Mouse (Mus musculus): ENCODE measurements around the gene Rfx8. TPM values are rescaled to one million over a fixed set of nuclear protein-coding genes. Genes with fewer than 3 reads are reported as not detected.

Rfx8 gene
- polyA plus RNA-seq (2015; fragmentation: Nextera tagmentation; extraction: Ambion mirVana), result 0.59 and 0.67 TPM in 2 replicates

DNA sequence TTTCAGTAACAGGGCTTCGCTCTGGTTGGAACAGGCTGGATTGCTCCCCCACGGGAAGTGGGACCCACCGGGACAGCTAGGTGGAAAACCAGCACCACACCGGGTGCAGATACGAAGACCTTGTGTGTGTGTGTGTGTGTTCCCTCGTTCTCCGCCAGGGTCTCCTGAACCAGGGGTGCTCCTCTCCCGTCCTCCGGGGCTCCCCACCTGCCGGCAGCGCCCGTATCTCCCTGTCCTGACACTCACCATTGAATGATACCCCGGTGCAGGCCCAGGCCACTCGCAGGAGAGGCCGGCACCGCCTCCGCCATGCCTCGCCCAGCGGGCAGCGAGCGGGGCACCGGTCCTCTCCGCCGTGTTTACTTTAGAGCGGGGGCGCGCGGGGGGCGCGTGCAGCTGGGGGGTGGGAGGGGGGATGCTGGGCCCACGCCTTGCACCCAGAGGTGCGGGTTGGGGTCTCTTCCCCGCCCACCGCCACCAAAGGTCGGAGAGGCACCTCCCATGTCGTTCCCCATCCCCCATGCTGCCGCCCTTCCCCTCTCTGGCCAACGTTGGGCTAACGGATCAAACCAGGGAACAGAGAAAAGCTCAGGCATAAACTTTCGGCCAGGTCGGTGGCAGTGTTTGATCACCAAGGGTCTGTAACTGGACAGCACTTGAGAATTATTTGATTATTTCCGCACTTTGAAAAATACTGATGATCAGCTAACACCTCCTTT, at the start of gene Rfx8:
TSS of gene Rfx8 (minus strand) at position 366 of the 719 bp plus-strand sequence.
- H3K4me3 ChIP-seq, result peak within 1 kb of the TSS; percentile 67
- H3K4me1 ChIP-seq, result peaks cover 31% of the 10 kb centered on the region
- H3K27ac ChIP-seq (replicated peaks), result peak within 1 kb of the TSS; percentile 74
- no peaks in the 10 kb centered on the region for H3K27me3 ChIP-seq (replicated peaks)
- peak within 1 kb of the TSS; percentile 89 for H3K4me2 ChIP-seq
- no peaks in the 10 kb centered on the region for H3K36me3 ChIP-seq
- WGBS, result 2% methylated on average over 42 of the region's 42 CpGs
- H3K9me3 ChIP-seq, result no peaks in the 10 kb centered on the region
- H3K9ac ChIP-seq, result peak within 1 kb of the TSS; percentile 87
- ATAC-seq (ENCODE audit: extremely low read depth, insufficient number of reproducible peaks, low FRiP score, low TSS enrichment), result peak; percentile 58

DNA sequence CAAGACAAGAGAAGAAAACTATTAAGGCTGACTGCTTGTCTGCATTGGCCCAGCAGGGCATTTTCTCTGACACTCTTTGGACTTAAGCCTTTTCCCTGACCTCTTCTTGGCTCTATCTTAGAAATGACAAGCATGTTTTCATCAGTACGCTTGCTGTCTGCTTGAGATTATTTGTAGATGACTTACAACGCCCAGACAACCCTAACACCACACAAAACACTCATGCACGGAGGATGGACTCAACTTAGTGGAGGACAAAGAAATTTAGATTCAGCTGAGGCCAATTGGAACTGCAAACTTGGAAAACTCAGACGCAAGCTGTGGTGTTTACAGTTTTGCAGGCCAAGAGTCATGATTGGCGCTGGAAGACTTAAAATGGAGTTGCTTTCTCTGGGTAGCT, 49.6 kb upstream of the Rfx8 start:
- 0 out of 2 replicates have a peak, but pooled peaks cover 3% of the 10 kb centered on the region for H3K9me3 ChIP-seq
- no peak overlapping the region for H3K9ac ChIP-seq
- 44% methylated on average over 5 of the region's 5 CpGs for WGBS
- H3K27ac ChIP-seq (replicated peaks), result no peak overlapping the region
- H3K27me3 ChIP-seq (replicated peaks), result no peaks in the 10 kb centered on the region
- H3K4me2 ChIP-seq, result no peak overlapping the region
- no peaks in the 10 kb centered on the region for H3K36me3 ChIP-seq
- H3K4me3 ChIP-seq, result no peak overlapping the region
- H3K4me1 ChIP-seq, result peaks cover 17% of the 10 kb centered on the region
- ATAC-seq (ENCODE audit: extremely low read depth, insufficient number of reproducible peaks, low FRiP score, low TSS enrichment), result no peak

DNA sequence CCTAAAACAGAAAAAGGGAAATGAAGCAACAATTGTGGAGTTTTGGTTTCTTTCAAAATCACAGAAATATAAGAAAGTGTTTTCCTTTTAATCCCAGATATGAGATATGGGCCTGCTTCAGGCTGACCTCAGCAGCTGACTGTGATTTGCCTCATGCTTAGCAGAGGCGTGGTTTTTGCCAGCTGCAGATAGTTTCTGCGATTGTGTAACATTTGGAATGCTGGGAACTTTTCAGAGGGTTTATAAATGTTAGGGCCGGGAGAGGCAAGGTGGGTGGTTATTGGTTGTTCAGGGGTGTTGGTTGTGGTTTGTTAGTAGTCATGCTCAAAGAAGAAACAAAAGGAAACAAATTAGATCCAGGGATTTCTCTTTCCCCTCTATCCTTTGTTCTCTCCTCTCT, 47.2 kb upstream of the Rfx8 start:
- Histone ChIP-seq H3K4me1 (peaks cover 17% of the 10 kb centered on the region), H3K9ac (no peak overlapping the region), H3K4me3 (no peak overlapping the region), H3K27me3 (replicated peaks) (no peaks in the 10 kb centered on the region), H3K4me2 (no peak overlapping the region), H3K36me3 (no peaks in the 10 kb centered on the region), H3K9me3 (0 out of 2 replicates have a peak, but pooled peaks cover 3% of the 10 kb centered on the region), H3K27ac (replicated peaks) (no peak overlapping the region)
- 72% methylated on average over 3 of the region's 3 CpGs for WGBS
- no peak for ATAC-seq (ENCODE audit: extremely low read depth, insufficient number of reproducible peaks, low FRiP score, low TSS enrichment)

DNA sequence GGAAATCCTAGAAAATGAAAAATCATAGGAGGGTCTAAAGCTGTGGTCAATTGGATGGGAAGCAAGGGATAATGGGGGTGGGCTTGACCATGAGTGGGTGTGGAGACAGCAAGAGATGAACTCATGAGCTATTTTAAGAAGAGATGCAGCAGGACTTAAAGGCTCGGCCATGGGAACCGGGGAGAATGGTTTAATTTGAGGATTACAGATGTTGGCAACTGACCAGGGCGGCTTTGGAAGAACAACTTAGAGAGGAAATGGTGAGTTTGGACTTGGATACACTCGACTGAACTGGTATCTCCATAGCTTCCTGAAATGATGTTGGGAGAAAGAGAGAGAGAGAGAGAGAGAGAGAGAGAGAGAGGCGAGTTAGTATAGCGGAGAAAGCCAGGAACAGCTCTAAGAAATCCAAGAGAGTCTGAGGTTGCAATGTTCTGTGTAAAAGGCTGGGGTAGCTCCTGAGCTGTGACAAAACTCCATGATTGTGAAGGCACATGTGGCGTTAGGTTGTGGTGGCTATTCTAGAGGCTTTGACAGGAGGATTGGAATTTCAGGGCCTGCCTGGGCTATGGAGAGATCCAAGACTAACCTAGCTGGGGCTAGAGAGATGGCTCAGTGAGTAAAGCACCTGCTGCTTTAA, 45.2 kb upstream of the Rfx8 start:
- Histone ChIP-seq H3K36me3 (no peaks in the 10 kb centered on the region), H3K4me3 (no peak overlapping the region), H3K9me3 (0 out of 2 replicates have a peak, but pooled peaks cover 3% of the 10 kb centered on the region), H3K4me2 (no peak overlapping the region), H3K9ac (no peak overlapping the region), H3K27me3 (replicated peaks) (no peaks in the 10 kb centered on the region), H3K27ac (replicated peaks) (0 out of 2 replicates have a peak overlapping the region, but pooled peaks have one; percentile 36), H3K4me1 (peaks cover 25% of the 10 kb centered on the region)
- 0 out of 2 replicates have a peak, but pooled peaks have one; percentile 28 for ATAC-seq (ENCODE audit: extremely low read depth, insufficient number of reproducible peaks, low FRiP score, low TSS enrichment)
- WGBS, result 53% methylated on average over 7 of the region's 7 CpGs

DNA sequence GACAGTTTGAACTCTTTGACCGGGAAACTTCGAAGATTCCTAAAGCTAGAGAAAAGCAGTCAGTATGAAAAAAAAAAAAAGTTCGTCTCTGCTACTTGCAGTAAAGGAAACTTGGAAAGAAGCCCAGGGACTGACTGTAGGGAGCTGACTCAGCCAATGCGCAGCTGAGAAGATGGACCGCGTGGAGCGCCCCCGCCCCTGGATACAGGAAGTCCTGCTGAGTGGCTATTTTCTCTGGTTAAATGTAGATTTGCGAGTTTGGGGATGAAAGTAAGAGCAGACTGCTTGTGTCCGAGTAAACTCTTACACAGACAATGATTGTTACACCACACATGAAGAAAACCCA, 41.2 kb upstream of the Rfx8 start:
- WGBS, result 3% methylated on average over 10 of the region's 10 CpGs
- ATAC-seq (ENCODE audit: extremely low read depth, insufficient number of reproducible peaks, low FRiP score, low TSS enrichment), result peak; percentile 65; the same call in 1 of the 2 replicates

DNA sequence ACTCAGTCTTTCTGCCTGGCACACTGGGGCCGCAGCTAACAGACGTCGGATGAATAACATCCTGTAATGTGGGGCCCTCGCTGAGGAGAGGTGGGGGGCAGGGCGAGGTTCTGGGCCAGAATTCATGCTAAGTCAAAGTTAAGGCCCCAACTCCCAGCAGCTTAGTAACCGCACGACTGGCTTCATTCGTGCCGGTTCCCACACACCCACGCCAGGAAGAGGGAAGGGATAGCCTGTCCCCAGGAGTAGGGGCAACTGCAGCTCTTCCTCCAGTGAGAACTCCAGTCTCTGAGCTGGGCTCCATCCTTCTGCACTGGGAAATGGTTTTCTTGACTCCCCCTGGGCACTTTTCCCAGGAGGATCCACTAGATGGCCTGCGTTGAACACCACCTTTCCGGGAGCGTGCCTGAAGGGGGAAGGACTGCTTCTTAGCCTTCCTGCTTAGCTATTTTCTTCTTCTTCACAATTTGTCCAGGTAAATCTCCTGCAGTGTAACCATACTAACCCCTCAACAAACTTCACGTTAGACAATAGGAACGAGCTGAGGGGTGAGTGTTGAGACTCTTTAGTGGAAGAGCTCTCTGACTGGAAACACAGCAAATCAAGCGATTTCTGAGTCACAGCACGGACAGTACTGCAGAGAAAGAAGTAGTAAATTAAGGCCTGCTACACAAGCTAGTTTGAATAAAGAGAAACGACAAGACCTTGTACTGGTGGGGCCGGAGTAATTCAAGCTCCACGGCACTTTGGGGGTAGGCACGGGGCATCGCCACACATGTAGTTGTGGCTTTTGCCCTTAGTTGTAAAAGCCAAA, 40.6 kb upstream of the Rfx8 start:
- peak overlapping the region; percentile 76 for H3K9ac ChIP-seq
- H3K9me3 ChIP-seq, result no peaks in the 10 kb centered on the region
- no peaks in the 10 kb centered on the region for H3K36me3 ChIP-seq
- H3K4me1 ChIP-seq, result peaks cover 61% of the 10 kb centered on the region
- WGBS, result 6% methylated on average over 22 of the region's 22 CpGs
- H3K27me3 ChIP-seq (replicated peaks), result no peaks in the 10 kb centered on the region
- H3K4me3 ChIP-seq, result peak overlapping the region; percentile 45
- ATAC-seq (ENCODE audit: extremely low read depth, insufficient number of reproducible peaks, low FRiP score, low TSS enrichment), result no peak
- H3K27ac ChIP-seq (replicated peaks), result peak overlapping the region; percentile 94
- peak overlapping the region; percentile 75 for H3K4me2 ChIP-seq

More for the DNA sequence above, 41.2 kb upstream of the Rfx8 start:
- H3K36me3 ChIP-seq, result no peaks in the 10 kb centered on the region
- H3K4me3 ChIP-seq, result peak overlapping the region; percentile 45
- H3K9ac ChIP-seq, result peak overlapping the region; percentile 76
- H3K4me2 ChIP-seq, result peak overlapping the region; percentile 75
- no peaks in the 10 kb centered on the region for H3K9me3 ChIP-seq
- H3K27me3 ChIP-seq (replicated peaks), result no peaks in the 10 kb centered on the region
- H3K4me1 ChIP-seq, result peaks cover 60% of the 10 kb centered on the region
- peak overlapping the region; percentile 94 for H3K27ac ChIP-seq (replicated peaks)

DNA sequence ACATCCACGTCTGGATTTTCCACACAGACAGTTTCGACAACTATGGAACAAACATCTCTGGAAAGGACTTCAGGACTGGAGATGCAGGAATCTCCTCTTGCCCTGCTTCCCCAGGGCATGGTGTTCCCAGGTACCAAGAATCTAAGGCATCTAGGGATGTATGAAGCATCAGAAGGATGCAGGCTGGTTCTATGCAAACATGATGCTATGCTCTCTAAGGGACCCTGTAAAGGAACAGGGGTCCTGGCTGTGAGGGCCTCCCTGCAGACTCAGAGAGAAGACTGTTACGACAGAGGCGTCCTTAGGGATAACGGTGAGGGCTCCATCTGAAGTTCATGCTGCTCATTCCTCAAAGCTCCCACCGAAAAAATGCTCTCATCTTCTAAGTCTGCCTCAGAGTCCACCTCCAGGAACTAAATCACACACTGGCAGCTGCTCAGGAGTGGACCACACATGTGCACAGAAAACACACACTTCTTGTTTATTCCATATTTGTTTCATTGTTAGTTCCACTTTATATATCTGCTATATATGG, 39.5 kb upstream of the Rfx8 start:
- H3K27ac ChIP-seq (replicated peaks), result peak overlapping the region; percentile 29
- peak overlapping the region; percentile 24; the same call in 1 of the 2 replicates for H3K9ac ChIP-seq
- WGBS, result 68% methylated on average over 6 of the region's 6 CpGs
- H3K9me3 ChIP-seq, result no peaks in the 10 kb centered on the region
- H3K4me1 ChIP-seq, result peaks cover 53% of the 10 kb centered on the region
- no peak for ATAC-seq (ENCODE audit: extremely low read depth, insufficient number of reproducible peaks, low FRiP score, low TSS enrichment)
- H3K4me2 ChIP-seq, result no peak overlapping the region
- no peaks in the 10 kb centered on the region for H3K36me3 ChIP-seq
- H3K27me3 ChIP-seq (replicated peaks), result no peaks in the 10 kb centered on the region
- no peak overlapping the region for H3K4me3 ChIP-seq

DNA sequence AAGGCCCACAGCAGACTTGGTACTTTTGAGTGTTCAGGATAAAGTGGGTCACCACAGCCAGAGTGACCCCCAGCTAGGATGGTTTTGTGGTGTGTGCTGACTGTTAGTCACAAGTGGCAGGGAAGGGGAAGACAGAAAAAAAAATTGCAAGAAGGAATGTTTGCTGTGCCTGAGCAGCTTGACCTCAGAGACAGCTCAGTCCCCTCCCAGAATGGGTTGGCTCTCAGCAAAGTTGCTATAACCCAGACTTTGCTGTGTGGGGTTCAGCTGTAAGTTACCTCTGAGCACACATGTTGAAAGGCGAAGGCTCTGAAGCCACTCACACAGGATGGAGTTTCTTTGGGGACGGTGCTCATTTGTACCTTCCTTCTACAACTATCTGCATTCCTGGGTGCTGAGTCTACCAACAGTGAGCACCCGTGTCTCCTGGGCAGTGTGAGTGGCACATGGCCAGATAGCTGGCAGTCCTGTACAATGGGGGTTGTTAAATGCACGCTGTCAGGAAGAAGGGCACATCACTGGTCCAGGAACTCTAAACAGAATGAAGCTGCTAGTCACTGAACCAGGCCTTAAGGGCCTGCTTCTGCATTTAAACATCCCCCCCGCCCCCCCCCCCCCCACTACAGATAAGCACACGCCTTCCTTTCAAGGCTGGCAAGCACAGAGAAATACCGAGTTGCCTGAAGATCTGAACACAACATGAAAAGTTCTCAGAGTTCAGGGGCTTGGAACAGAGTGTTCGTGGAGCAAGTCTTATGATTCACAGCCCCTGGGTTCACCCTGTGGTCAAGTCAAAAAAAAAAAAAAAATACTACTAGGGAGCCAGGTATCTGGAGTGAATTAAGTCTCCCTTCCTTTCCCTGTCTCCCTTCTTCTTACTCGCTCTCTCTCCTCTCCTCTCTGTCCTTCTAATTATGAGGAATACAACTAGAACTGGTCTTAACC, 38.7 kb upstream of the Rfx8 start:
- no peak overlapping the region for H3K4me3 ChIP-seq
- no peak overlapping the region for H3K4me2 ChIP-seq
- WGBS, result 26% methylated on average over 9 of the region's 9 CpGs
- H3K4me1 ChIP-seq, result peaks cover 59% of the 10 kb centered on the region
- peak overlapping the region; percentile 60 for H3K9ac ChIP-seq
- no peaks in the 10 kb centered on the region for H3K9me3 ChIP-seq
- no peak for ATAC-seq (ENCODE audit: extremely low read depth, insufficient number of reproducible peaks, low FRiP score, low TSS enrichment)
- no peaks in the 10 kb centered on the region for H3K27me3 ChIP-seq (replicated peaks)
- no peaks in the 10 kb centered on the region for H3K36me3 ChIP-seq
- peak overlapping the region; percentile 29 for H3K27ac ChIP-seq (replicated peaks)

DNA sequence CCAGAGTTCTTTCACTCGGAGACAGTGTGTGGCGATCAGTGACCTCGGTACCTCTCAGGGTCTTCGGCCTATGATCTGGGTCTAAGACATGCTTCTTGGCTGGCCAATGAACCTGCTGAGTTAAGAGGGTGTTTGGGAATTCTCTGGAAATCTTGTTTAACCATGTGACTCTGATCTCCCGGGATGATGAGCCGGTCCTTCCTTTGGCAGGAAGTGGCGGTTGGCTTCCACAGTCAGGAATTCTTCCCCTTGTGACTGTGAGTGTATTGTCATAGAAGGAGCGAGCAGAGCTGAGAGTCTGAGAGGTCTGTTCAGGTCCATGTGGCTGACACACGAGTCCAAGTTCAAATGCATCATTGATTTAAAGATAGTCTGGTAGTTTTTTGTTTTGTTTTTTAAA, 37.4 kb upstream of the Rfx8 start:
- WGBS, result 66% methylated on average over 9 of the region's 9 CpGs
- no peaks in the 10 kb centered on the region for H3K27me3 ChIP-seq (replicated peaks)
- H3K27ac ChIP-seq (replicated peaks), result peak overlapping the region; percentile 39; the same call in 1 of the 2 replicates
- no peaks in the 10 kb centered on the region for H3K9me3 ChIP-seq
- H3K4me3 ChIP-seq, result no peak overlapping the region
- ATAC-seq (ENCODE audit: extremely low read depth, insufficient number of reproducible peaks, low FRiP score, low TSS enrichment), result no peak
- H3K9ac ChIP-seq, result no peak overlapping the region
- H3K4me2 ChIP-seq, result no peak overlapping the region
- H3K4me1 ChIP-seq, result peaks cover 66% of the 10 kb centered on the region
- H3K36me3 ChIP-seq, result no peaks in the 10 kb centered on the region

DNA sequence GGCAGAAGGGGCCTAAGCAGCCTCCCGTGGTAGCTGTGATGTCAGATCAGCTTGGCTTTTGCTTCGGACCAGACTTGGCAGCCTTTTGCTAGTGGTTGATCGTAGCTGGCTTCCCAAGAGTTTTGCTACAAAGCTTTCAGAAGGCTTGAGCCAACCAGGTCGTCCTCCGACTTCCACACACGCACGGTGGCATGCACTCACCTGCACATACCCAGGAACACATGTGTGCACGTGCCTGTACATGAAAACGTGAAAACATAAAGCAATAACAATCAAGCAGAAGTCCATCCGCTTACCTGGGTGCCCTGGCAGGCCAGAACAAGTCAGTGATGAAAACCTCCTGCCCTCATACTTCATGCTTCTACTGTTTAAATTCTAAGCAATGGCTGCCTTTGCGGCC, 36.2 kb upstream of the Rfx8 start:
- Histone ChIP-seq H3K27ac (replicated peaks) (no peak overlapping the region), H3K4me2 (no peak overlapping the region), H3K9me3 (no peaks in the 10 kb centered on the region), H3K4me3 (no peak overlapping the region), H3K36me3 (no peaks in the 10 kb centered on the region), H3K9ac (no peak overlapping the region; the same call in 1 of the 2 replicates), H3K27me3 (replicated peaks) (no peaks in the 10 kb centered on the region), H3K4me1 (peaks cover 60% of the 10 kb centered on the region)
- no peak for ATAC-seq (ENCODE audit: extremely low read depth, insufficient number of reproducible peaks, low FRiP score, low TSS enrichment)
- 70% methylated on average over 11 of the region's 11 CpGs for WGBS
